Mouse (Mus musculus) heart, embryonic 12.5 days (tissue): ENCODE data around the gene Fam198a. TPM values are rescaled to one million over a fixed set of nuclear protein-coding genes. Genes with fewer than 3 reads are reported as not detected.
A peak's percentile ranks its signal among the peaks of the same experiment; 100 is the strongest.

Experiments
- ATAC-seq: fragments of 200-750 bp; cut with Nextera tagmentation; 2 replicates; pipeline ENCODE4 v1.8.0; 2017; ENCODE audit warnings: moderate TSS enrichment, moderate library complexity; ENCODE audit not compliant: insufficient number of reproducible peaks, low FRiP score
- H3K27ac ChIP-seq: fragments of 300-500 bp; sonication (generic); 2 replicates; pipeline ENCODE4 v1.5.1; 2016; ENCODE audit warnings: mild to moderate bottlenecking, moderate library complexity; ENCODE audit not compliant: poor library complexity, severe bottlenecking
- H3K27me3 ChIP-seq: fragments of 300-500 bp; sonication (generic); replicated peaks from 2 replicates; pipeline ENCODE4 v1.6.1; 2016; ENCODE audit warnings: mild to moderate bottlenecking, moderate library complexity
- H3K36me3 ChIP-seq: fragments of 300-500 bp; sonication (generic); 2 replicates; pipeline ENCODE4 v1.6.1; 2016; ENCODE audit warnings: mild to moderate bottlenecking, moderate library complexity
- H3K4me1 ChIP-seq: fragments of 300-500 bp; sonication (generic); replicated peaks from 2 replicates; pipeline ENCODE4 v1.6.1; 2016; ENCODE audit warnings: mild to moderate bottlenecking
- H3K4me2 ChIP-seq: fragments of 300-500 bp; sonication (generic); 2 replicates; pipeline ENCODE4 v1.6.1; 2016; ENCODE audit warnings: mild to moderate bottlenecking, moderate library complexity
- H3K4me3 ChIP-seq: fragments of 300-500 bp; sonication (generic); 2 replicates; pipeline ENCODE4 v1.5.1; 2016; ENCODE audit warnings: mild to moderate bottlenecking
- H3K9ac ChIP-seq: fragments of 300-500 bp; sonication (generic); 2 replicates; pipeline ENCODE4 v1.6.1; 2016; ENCODE audit warnings: mild to moderate bottlenecking, moderate library complexity
- H3K9me3 ChIP-seq: fragments of 300-500 bp; sonication (generic); replicated peaks from 2 replicates; pipeline ENCODE4 v1.6.1; 2016; ENCODE audit warnings: mild to moderate bottlenecking, moderate library complexity
- WGBS: fragments of 180-500 bp; shearing (Covaris S2); methylation state at CpG from one replicate; pipeline ENCODE4 v1.1.7; 2016; 5-methylcytosine and 5-hydroxymethylcytosine counted together
- polyA plus RNA-seq: library from polyadenylated mRNA; unstranded; fragments of >200 nt; fragmentation: Nextera tagmentation; extraction: Ambion mirVana; gene quantifications from 2 replicates; pipeline ENCODE4 v1.2.1, GENCODE M21; 2016

Fam198a gene
- polyA plus RNA-seq, 1 experiment from 2014 or later, result 1.00 TPM

DNA sequence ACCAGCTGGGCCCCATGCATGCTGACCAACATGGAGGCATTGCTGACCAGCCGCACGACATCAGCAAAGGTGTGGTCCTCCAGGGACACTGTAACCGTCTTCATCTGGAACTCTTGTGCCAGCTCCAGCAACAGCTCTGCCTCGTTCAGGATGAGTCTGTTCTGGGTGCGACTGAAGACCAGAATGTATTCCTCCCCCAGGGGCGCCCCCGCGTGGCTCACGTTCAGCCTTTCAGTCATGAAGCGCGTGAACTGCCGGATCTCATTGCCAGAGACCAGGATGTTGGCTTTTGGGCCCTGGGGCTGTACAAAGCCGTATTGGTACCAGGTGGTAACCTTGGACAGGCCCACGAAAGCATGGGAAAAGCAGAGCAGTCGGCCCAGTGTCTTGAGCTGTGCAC is 31.9 kb downstream of the Fam198a start:
- no peaks in the 10 kb centered on the region for H3K9me3 ChIP-seq
- H3K36me3 ChIP-seq, result peaks cover 7% of the 10 kb centered on the region; the same call in 1 of the 2 replicates
- H3K4me1 ChIP-seq, result no peaks in the 10 kb centered on the region
- no peak overlapping the region for H3K4me3 ChIP-seq
- no peak overlapping the region for H3K27ac ChIP-seq
- ATAC-seq, result no peak
- H3K27me3 ChIP-seq, result no peaks in the 10 kb centered on the region
- no peak overlapping the region for H3K4me2 ChIP-seq
- WGBS, result 82% methylated on average over 15 of the region's 15 CpGs
- H3K9ac ChIP-seq, result no peak overlapping the region

DNA sequence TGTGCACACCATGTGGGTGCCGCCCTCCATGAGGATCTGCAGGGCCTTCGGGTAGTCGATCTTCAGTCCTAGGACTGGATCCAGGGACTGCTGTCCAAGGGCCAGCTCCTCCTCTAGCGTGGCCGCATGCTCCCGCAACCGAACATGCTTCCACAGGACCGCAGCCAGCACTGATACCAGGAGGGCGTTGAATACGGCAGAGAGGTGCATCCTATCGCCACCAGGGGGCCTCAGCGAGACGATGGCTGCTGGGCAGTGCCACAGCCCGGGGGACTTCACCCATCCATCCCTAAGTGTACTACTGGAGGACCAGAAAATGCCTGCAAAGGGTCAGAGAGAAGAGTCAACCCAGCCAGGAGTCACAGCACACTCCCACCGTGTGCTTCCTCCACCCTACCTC is 32.7 kb downstream of the Fam198a start:
- Histone ChIP-seq H3K27me3 (no peaks in the 10 kb centered on the region), H3K9me3 (no peaks in the 10 kb centered on the region), H3K9ac (no peak overlapping the region), H3K4me1 (no peaks in the 10 kb centered on the region), H3K27ac (no peak overlapping the region), H3K4me3 (no peak overlapping the region), H3K36me3 (peaks cover 7% of the 10 kb centered on the region; the same call in 1 of the 2 replicates), H3K4me2 (no peak overlapping the region)
- ATAC-seq, result no peak
- 42% methylated on average over 15 of the region's 15 CpGs for WGBS

DNA sequence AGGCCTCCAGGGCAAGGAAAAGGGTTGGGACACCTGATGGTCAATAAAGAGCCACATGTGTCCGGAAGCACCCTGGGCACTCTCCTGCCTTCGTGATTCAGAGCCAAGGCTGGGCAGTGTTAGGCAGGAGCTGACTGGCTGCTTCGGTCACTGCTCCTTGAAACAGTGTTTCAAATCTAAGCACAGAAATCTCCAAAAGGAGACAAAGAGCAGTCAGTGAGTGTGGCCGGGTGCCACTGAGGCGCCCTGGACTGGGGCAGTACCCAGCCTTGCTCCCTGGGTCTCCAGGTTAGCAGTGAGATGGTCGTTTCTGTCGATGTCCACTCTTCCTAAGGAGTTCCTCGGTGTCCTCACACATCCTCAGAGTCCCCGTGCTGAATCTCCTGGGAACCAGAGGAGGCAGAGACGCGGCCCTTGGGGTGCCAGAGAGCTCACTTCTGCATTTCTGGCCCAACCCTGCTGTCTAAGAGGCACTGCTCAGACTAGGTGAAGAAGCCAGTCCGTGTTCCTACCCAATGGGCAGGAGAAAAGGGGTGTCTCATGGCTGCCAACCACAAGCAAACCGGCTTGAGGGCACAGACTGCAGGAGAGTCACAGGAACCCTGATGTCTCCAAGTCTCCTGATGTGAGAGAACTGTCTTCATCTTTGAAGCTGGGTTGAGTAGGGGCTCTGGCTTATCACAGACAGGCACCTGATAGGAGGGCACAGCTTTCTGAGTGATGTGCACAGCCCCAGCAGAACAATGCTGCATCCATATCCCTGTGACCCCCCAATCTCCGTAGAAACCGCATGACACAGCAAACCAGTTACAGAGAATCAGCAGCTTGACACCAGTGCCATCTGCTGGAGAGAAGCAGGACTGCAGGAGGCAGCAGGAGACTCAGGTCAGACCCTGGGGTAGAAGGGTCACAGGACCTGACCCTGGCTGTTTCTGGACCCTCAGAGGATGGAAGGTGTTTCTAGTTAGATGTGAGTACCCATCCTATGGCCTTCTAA is 34.0 kb downstream of the Fam198a start:
- no peak overlapping the region for H3K9ac ChIP-seq
- 66% methylated on average over 15 of the region's 15 CpGs for WGBS
- H3K4me3 ChIP-seq, result no peak overlapping the region
- no peak overlapping the region for H3K27ac ChIP-seq
- no peaks in the 10 kb centered on the region for H3K27me3 ChIP-seq
- no peak for ATAC-seq
- H3K4me1 ChIP-seq, result no peaks in the 10 kb centered on the region
- no peak overlapping the region for H3K4me2 ChIP-seq
- no peaks in the 10 kb centered on the region for H3K9me3 ChIP-seq
- H3K36me3 ChIP-seq, result peaks cover 7% of the 10 kb centered on the region; the same call in 1 of the 2 replicates

DNA sequence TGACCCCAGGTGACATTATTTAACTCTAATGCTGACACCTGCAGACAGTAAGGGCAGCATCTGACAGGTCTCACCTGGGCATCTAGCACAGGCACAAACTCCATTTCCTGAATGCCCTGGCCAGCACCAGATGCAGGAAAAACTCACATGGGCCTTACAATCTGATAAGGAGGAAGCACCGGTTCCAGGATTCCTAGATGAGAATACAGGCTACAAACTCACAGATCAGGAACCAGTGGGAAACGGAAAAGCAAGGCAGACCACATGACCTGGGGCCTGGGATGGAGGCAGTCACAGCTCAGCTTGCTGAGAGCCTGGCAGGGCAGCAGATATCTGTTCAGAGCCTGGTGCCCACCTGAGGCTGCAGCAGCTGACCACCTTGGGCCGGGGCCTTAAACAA is 38.1 kb downstream of the Fam198a start:
- Histone ChIP-seq H3K9me3 (no peaks in the 10 kb centered on the region), H3K27me3 (no peaks in the 10 kb centered on the region), H3K4me3 (no peak overlapping the region), H3K9ac (no peak overlapping the region), H3K36me3 (no peaks in the 10 kb centered on the region), H3K27ac (no peak overlapping the region), H3K4me1 (no peaks in the 10 kb centered on the region), H3K4me2 (no peak overlapping the region)
- 65% methylated on average over 3 of the region's 3 CpGs for WGBS
- ATAC-seq, result no peak

DNA sequence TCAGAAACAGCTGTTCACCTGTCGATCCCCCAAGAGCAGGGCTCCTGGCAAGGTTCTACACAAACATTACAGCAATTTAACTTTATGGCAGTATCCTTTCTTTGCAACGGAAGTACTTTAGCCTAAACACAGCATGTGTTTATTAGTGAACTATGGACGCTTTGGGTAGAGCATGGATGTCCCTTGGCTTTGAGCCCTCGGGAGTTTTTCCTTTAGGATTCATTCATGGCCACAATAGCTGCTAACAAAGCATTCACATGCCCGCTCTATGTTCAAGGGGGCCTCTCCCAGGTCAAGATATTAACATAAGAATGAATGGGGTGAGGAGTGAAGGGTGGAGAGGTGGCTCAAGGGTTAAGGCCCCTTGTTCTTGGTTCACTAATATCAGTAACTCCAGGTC is 38.7 kb downstream of the Fam198a start:
- WGBS, result 76% methylated on average over 5 of the region's 5 CpGs
- H3K4me2 ChIP-seq, result no peak overlapping the region
- no peak overlapping the region for H3K4me3 ChIP-seq
- H3K27ac ChIP-seq, result no peak overlapping the region
- no peak for ATAC-seq
- H3K4me1 ChIP-seq, result no peaks in the 10 kb centered on the region
- no peaks in the 10 kb centered on the region for H3K27me3 ChIP-seq
- no peaks in the 10 kb centered on the region for H3K9me3 ChIP-seq
- no peaks in the 10 kb centered on the region for H3K36me3 ChIP-seq
- no peak overlapping the region for H3K9ac ChIP-seq

DNA sequence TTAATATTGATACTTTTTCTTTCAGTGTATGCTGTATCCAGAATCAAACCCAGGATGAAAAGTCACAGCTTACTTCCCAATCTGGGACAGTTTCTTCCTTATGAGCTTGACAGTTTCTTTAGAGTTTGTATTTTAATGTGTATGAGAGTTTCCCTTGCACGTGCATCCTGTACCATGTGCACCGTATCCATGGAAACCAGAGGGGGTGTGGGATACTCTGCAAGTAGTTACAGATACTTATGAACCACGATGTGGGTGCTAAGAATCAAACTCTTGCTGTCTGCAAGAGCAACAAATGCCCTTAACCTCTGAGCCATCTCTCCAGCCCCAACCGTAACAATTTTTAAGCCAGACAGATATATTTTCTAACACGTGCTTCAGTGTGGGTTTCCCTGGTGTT is 40.3 kb downstream of the Fam198a start:
- peaks cover 3% of the 10 kb centered on the region; the same call in 1 of the 2 replicates for H3K4me1 ChIP-seq
- no peak for ATAC-seq
- H3K36me3 ChIP-seq, result no peaks in the 10 kb centered on the region
- H3K4me2 ChIP-seq, result no peak overlapping the region
- no peak overlapping the region for H3K4me3 ChIP-seq
- H3K27me3 ChIP-seq, result no peaks in the 10 kb centered on the region
- H3K27ac ChIP-seq, result no peak overlapping the region
- 76% methylated on average over 5 of the region's 5 CpGs for WGBS
- H3K9me3 ChIP-seq, result no peaks in the 10 kb centered on the region
- no peak overlapping the region for H3K9ac ChIP-seq

DNA sequence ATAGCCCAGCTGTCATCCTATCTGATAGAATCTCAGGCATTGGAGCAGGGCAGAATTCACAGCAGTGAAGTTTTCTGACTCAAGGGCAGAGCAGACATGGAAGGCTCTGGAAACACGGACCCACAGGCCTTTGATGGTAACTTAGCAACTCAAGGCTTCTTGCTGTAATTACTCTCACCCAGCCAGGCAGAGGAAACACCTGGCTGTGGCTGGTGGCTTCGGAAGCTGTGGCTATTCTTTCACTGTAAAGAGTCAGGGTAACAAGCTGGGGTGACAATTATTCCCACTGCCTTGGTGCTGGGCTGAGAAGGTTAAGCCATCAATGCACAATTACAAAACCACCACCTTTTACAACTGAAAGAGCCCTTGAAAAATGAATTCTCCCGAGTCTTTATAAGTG is 42.3 kb downstream of the Fam198a start:
- Histone ChIP-seq H3K27ac (no peak overlapping the region), H3K27me3 (0 out of 2 replicates have a peak, but pooled peaks cover 4% of the 10 kb centered on the region), H3K9me3 (no peaks in the 10 kb centered on the region), H3K4me2 (no peak overlapping the region), H3K4me1 (peaks cover 3% of the 10 kb centered on the region; the same call in 1 of the 2 replicates), H3K4me3 (no peak overlapping the region), H3K9ac (no peak overlapping the region), H3K36me3 (no peaks in the 10 kb centered on the region)
- 74% methylated on average over 3 of the region's 3 CpGs for WGBS
- no peak for ATAC-seq

DNA sequence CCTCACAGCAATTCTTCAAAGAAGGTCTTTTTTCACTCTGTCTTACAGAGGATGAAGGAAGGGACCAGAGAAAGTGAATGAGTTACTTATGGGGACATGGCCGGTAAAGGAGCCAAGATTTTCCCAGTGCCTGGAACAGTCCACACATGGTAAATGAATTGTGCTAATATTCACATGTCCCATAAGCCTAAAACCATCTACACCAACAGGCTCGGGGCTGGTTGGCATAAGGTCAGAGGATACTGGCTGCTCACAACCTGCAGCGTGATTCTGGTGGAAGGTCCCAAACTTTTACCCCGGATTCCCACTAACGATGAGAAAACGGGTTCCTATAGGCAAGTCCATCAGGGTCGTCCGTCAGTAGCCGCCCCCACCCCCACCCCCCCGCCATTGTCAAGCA is 44.3 kb downstream of the Fam198a start:
- 0 out of 2 replicates have a peak, but pooled peaks cover 10% of the 10 kb centered on the region for H3K27me3 ChIP-seq
- H3K9me3 ChIP-seq, result no peaks in the 10 kb centered on the region
- H3K9ac ChIP-seq, result peak overlapping the region; percentile 74
- H3K36me3 ChIP-seq, result no peaks in the 10 kb centered on the region
- ATAC-seq, result no peak
- H3K4me3 ChIP-seq, result peak overlapping the region; percentile 66
- WGBS, result 22% methylated on average over 10 of the region's 10 CpGs
- H3K27ac ChIP-seq, result no peak overlapping the region
- peak overlapping the region; percentile 95 for H3K4me2 ChIP-seq
- peaks cover 3% of the 10 kb centered on the region; the same call in 1 of the 2 replicates for H3K4me1 ChIP-seq

DNA sequence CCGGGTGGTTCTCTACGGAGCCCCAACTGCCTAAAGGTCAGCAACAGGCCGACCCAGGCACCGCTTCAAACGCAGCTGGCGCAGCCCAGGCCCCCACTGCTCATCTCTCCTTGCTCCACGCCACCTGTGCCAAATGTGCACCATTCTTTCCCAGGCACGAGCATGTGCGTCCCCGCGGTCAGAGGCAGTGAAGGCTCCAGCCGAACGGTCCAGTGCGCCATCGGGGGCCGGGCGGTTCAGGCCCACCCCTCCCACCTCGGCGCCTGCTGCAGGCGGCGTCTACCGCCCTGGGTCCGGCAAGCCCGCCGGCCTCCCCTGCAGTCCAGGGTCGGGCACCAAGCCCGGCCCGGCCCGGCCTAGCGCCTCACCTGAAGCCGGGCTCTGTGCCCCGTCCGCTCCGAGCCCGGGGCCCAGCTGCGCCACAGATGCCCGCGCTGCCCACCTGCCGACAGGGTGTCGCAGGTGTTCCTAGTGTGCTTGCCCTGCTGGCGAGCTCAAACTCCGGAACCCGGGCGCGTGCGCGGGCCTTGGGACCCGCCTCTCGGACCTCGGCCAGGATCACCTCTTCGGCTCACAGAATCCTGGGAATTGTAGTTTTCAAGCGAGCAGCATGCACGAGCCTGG is 44.8 kb downstream of the Fam198a start:
- WGBS, result under 1% methylated on average over 53 of the region's 53 CpGs
- Histone ChIP-seq H3K9ac (peak overlapping the region; percentile 74), H3K9me3 (no peaks in the 10 kb centered on the region), H3K4me3 (peak overlapping the region; percentile 66), H3K27me3 (0 out of 2 replicates have a peak, but pooled peaks cover 10% of the 10 kb centered on the region), H3K36me3 (no peaks in the 10 kb centered on the region), H3K4me2 (peak overlapping the region; percentile 95), H3K4me1 (peaks cover 3% of the 10 kb centered on the region; the same call in 1 of the 2 replicates), H3K27ac (no peak overlapping the region)
- peak; percentile 58 for ATAC-seq

DNA sequence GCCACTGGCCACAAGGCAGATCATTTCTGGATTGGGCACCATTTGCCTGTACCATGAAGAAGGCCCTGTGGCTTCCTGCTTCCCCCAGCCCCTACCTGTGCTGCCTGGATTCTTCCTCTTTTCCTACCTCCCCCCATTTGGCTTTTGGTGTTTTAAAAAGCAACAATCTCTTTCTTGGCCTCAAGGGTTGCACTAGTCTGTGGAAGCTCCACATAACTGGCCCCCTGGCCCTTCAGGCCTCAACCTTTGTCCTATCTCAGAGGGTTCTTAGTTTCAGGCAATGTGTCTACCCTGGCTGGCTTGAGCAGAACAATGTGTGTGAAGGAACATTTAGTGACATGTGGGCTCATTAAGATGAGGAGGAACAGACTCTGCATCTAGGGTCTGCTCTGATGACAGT is 46.2 kb downstream of the Fam198a start, which contains the start of gene Pomgnt2:
Pomgnt2 (minus strand) TSS at position 101 of the 400 bp plus-strand sequence.
- ATAC-seq, result no peak
- Histone ChIP-seq H3K4me1 (peaks cover 3% of the 10 kb centered on the region; the same call in 1 of the 2 replicates), H3K27me3 (peaks cover 10% of the 10 kb centered on the region; the same call in 1 of the 2 replicates), H3K9ac (no peak within 1 kb of the TSS), H3K4me3 (peak within 1 kb of the TSS; percentile 66), H3K9me3 (0 out of 2 replicates have a peak, but pooled peaks cover 6% of the 10 kb centered on the region), H3K27ac (no peak within 1 kb of the TSS), H3K4me2 (peak within 1 kb of the TSS; percentile 95), H3K36me3 (no peaks in the 10 kb centered on the region)

DNA sequence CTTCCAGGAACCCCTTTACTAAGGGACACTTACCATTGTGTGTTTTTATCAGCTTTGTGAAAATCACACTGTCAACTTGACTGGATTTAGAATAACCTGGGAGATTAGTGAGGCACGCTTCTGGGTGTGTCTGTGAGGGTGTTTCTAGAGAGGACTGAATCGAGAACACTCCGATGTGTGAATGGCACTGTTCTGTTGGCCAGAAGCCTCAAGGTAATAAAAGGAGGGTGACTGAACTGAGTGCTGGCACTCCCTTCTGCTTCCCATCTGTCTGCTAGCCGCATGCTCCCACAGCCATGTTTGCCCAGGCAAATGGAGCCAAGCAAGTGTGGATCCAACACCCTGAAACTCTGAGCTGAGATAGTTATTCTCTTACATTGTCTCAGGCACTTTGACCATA is 47.2 kb downstream of the Fam198a start:
- 83% methylated on average over 4 of the region's 4 CpGs for WGBS

More for the DNA sequence above, 47.2 kb downstream of the Fam198a start:
- Histone ChIP-seq H3K9me3 (0 out of 2 replicates have a peak, but pooled peaks cover 6% of the 10 kb centered on the region), H3K9ac (no peak overlapping the region), H3K27me3 (peaks cover 10% of the 10 kb centered on the region; the same call in 1 of the 2 replicates), H3K4me1 (peaks cover 3% of the 10 kb centered on the region; the same call in 1 of the 2 replicates), H3K4me2 (no peak overlapping the region), H3K4me3 (no peak overlapping the region), H3K27ac (no peak overlapping the region), H3K36me3 (no peaks in the 10 kb centered on the region)
- ATAC-seq, result no peak
